Mouse (Mus musculus): ENCODE results near the gene Foxo4.
A peak's percentile ranks its signal among the peaks of the same experiment; 100 is the strongest.

Gene Foxo4

GRCm38 (mm10) chrX:101273875-101274738 lies 19.8 kb downstream of the Foxo4 start, which contains the start of gene Med12:
TSS of gene Med12 (plus strand) at chrX:101274030.
- DNase-seq (ENCODE audit: low read depth, low spot score): peak; percentile 94
- Histone ChIP-seq H3K36me3 (ENCODE audit: control insufficient read depth, insufficient read depth, low read length, poor library complexity, severe bottlenecking) (0 out of 2 replicates have a peak, but pooled peaks cover 4% of the 10 kb centered on the region), H3K27me3 (ENCODE audit: control insufficient read depth, insufficient read depth, low read length, poor library complexity, severe bottlenecking) (no peaks in the 10 kb centered on the region)

- H3K27me3 ChIP-seq (ENCODE audit: control insufficient read depth, insufficient read depth, low read length, poor library complexity, severe bottlenecking): no peaks in the 10 kb centered on the region
- DNase-seq (ENCODE audit: low read depth, low spot score): no peak
These were observed 28.5 kb downstream of the Foxo4 start for GRCm38 (mm10) chrX:101282813-101283212.

DNA sequence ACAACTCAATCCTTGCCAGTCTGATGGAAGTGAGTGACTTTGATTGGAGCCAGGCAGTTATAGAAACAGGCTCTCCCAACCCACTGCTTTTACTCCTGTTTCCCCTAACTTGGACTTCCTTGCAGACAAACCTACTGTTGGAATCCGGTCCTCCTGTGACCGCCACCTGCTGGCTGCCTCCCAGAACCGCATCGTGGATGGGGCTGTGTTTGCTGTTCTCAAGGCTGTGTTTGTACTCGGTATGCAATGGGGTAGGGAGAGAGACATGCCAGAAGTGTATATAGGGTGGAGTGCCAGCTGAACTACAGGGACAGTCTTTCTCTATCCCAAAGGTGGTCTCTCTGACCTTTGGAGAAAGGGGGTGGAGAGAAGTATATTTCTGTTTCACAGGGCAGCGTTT lies 31.2 kb downstream of the Foxo4 start:
- peak; percentile 73 for DNase-seq (ENCODE audit: low read depth, low spot score)
- Histone ChIP-seq H3K36me3 (ENCODE audit: control insufficient read depth, insufficient read depth, low read length, poor library complexity, severe bottlenecking) (peaks cover 15% of the 10 kb centered on the region), H3K27me3 (ENCODE audit: control insufficient read depth, insufficient read depth, low read length, poor library complexity, severe bottlenecking) (no peaks in the 10 kb centered on the region)

More at GRCm38 (mm10) chrX:101282813-101283212, 28.5 kb downstream of the Foxo4 start:
- peaks cover 15% of the 10 kb centered on the region for H3K36me3 ChIP-seq (ENCODE audit: control insufficient read depth, insufficient read depth, low read length, poor library complexity, severe bottlenecking)

- no peak for DNase-seq (ENCODE audit: low read depth, low spot score)
- Histone ChIP-seq H3K36me3 (ENCODE audit: control insufficient read depth, insufficient read depth, low read length, poor library complexity, severe bottlenecking) (peaks cover 17% of the 10 kb centered on the region), H3K27me3 (ENCODE audit: control insufficient read depth, insufficient read depth, low read length, poor library complexity, severe bottlenecking) (no peaks in the 10 kb centered on the region)
These were observed 31.8 kb downstream of the Foxo4 start for GRCm38 (mm10) chrX:101285953-101286670.

DNA sequence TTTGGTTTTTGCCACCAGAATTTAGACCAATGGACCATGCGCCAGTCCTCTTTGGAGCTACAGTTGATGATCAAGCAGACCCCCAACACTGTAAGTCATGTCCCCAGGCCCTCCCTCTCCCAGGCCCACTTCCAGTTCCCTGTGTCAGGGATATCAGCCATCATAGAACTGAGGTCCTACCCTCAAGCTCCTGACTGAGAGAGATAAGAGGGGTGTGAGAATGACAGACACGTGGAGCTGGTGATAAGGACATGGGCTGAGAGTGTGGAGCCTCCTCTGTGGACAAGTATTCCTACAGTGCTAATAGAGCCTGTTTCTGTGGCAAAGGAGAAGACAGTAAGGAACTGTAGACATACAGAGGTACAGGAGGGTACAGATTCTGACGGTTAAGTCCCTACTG lies 33.2 kb downstream of the Foxo4 start:
- Histone ChIP-seq H3K36me3 (ENCODE audit: control insufficient read depth, insufficient read depth, low read length, poor library complexity, severe bottlenecking) (peaks cover 17% of the 10 kb centered on the region), H3K27me3 (ENCODE audit: control insufficient read depth, insufficient read depth, low read length, poor library complexity, severe bottlenecking) (no peaks in the 10 kb centered on the region)
- DNase-seq (ENCODE audit: low read depth, low spot score): no peak

DNA sequence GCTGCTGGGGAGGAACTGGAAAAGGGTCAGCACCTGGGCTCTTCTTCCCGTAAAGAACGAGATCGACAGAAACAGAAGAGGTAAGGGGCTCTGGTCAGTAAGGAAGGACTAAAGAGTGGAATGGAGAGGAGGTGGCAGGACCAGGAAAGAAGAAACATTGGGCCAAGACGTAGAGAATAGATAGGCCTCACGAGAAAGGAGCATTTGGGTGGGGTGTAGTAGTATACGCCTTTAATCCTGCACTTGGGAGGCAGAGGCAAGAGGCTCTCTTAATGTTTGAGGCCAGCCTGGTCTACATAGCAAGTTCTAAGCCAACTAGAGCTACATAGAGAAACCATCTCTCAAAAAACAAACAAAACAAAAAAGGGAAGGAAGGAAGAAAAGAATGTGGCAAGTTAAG lies 34.1 kb downstream of the Foxo4 start:
- no peak for DNase-seq (ENCODE audit: low read depth, low spot score)
- Histone ChIP-seq H3K27me3 (ENCODE audit: control insufficient read depth, insufficient read depth, low read length, poor library complexity, severe bottlenecking) (no peaks in the 10 kb centered on the region), H3K36me3 (ENCODE audit: control insufficient read depth, insufficient read depth, low read length, poor library complexity, severe bottlenecking) (peaks cover 18% of the 10 kb centered on the region)

DNA sequence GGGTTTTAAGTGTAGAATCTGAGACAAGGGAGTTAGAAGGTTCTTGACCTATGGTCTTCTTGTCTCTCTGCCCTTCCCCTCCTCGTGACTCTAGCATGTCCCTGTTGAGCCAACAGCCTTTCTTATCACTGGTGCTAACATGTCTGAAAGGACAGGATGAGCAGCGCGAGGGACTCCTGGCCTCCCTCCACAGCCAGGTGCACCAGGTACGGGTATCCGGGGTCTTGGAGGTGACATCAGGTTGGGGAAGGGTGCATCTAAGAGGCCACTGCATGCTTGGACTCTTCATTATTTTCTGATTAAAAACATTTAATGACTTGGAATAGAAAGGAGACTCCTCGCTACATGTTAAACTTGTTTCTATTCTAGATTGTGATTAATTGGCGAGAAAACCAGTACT lies 34.7 kb downstream of the Foxo4 start:
- no peak for DNase-seq (ENCODE audit: low read depth, low spot score)
- Histone ChIP-seq H3K36me3 (ENCODE audit: control insufficient read depth, insufficient read depth, low read length, poor library complexity, severe bottlenecking) (peaks cover 20% of the 10 kb centered on the region), H3K27me3 (ENCODE audit: control insufficient read depth, insufficient read depth, low read length, poor library complexity, severe bottlenecking) (no peaks in the 10 kb centered on the region)

DNA sequence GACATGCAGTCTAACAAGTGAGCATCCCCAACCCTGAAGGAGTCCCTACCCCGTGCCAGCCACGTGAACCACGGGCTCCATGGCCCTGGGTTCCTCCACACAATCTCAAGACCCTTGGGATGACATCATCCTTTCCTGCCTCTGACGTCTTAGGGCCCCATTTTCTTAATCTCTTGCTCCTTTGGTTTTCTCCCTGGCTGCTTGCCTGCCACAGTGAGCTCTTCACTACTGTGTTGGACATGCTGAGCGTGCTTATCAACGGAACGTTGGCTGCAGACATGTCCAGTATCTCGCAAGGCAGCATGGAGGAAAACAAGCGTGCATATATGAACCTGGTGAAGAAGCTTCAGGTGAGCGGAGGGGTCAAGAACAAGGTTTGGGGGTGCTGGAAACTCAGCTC lies 35.8 kb downstream of the Foxo4 start:
- DNase-seq (ENCODE audit: low read depth, low spot score): no peak
- Histone ChIP-seq H3K36me3 (ENCODE audit: control insufficient read depth, insufficient read depth, low read length, poor library complexity, severe bottlenecking) (peaks cover 20% of the 10 kb centered on the region), H3K27me3 (ENCODE audit: control insufficient read depth, insufficient read depth, low read length, poor library complexity, severe bottlenecking) (no peaks in the 10 kb centered on the region)

- no peaks in the 10 kb centered on the region for H3K36me3 ChIP-seq (ENCODE audit: control insufficient read depth, insufficient read depth, low read length, poor library complexity, severe bottlenecking)
- no peak for DNase-seq (ENCODE audit: low read depth, low spot score)
- H3K27me3 ChIP-seq (ENCODE audit: control insufficient read depth, insufficient read depth, low read length, poor library complexity, severe bottlenecking): no peaks in the 10 kb centered on the region
These were observed 44.7 kb downstream of the Foxo4 start, which contains the start of gene Nlgn3 for GRCm38 (mm10) chrX:101299055-101299454. TSS of gene Nlgn3 (plus strand) at chrX:101299168.

- Histone ChIP-seq H3K36me3 (ENCODE audit: control insufficient read depth, insufficient read depth, low read length, poor library complexity, severe bottlenecking) (no peaks in the 10 kb centered on the region), H3K27me3 (ENCODE audit: control insufficient read depth, insufficient read depth, low read length, poor library complexity, severe bottlenecking) (no peaks in the 10 kb centered on the region)
- DNase-seq (ENCODE audit: low read depth, low spot score): no peak
These were observed 45.4 kb downstream of the Foxo4 start for GRCm38 (mm10) chrX:101299473-101300426.

- Histone ChIP-seq H3K36me3 (ENCODE audit: control insufficient read depth, insufficient read depth, low read length, poor library complexity, severe bottlenecking) (no peaks in the 10 kb centered on the region), H3K27me3 (ENCODE audit: control insufficient read depth, insufficient read depth, low read length, poor library complexity, severe bottlenecking) (no peaks in the 10 kb centered on the region)
- DNase-seq (ENCODE audit: low read depth, low spot score): no peak
These were observed 46.2 kb downstream of the Foxo4 start for GRCm38 (mm10) chrX:101300427-101301030.

DNA sequence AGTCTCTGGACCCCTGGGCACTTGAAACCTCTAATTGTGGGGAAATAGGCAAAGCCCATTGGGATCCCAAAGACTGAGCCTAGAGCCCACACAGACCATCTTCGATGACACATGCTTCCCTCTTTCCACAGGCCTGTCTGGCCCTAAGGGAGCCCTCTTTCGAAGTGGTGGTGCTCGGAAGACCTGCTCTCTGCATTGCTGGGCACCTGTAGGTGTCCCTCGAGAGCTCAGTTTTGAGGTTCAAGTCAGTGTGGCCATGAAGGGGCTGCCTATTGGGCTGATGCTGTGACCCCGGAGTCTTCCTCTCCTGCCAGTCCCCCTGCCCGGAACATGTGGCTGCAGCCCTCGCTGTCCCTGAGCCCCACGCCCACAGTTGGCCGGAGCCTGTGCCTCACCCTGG lies 47.3 kb downstream of the Foxo4 start:
- no peaks in the 10 kb centered on the region for H3K36me3 ChIP-seq (ENCODE audit: control insufficient read depth, insufficient read depth, low read length, poor library complexity, severe bottlenecking)
- H3K27me3 ChIP-seq (ENCODE audit: control insufficient read depth, insufficient read depth, low read length, poor library complexity, severe bottlenecking): no peaks in the 10 kb centered on the region
- no peak for DNase-seq (ENCODE audit: low read depth, low spot score)

DNA sequence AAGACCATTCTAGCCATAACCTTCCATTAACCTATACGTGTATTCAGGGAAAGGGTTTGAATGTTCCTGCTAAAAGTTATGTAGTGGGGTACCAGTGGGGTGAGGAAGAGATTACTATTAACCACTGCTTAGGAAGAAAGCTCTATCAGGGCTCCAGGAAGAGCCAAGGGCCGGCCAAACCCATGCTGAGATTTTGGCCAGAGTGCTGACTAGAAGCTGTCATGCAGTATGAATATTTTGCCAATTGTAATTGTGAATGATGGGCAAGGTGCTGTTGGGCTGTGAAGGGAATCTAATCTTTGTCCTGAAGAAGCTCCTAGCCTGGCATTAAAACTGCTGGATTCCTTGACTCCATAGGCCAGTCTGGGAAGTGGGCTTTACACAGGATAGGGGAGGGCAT lies 50.3 kb downstream of the Foxo4 start:
- no peak for DNase-seq (ENCODE audit: low read depth, low spot score)
- H3K27me3 ChIP-seq (ENCODE audit: control insufficient read depth, insufficient read depth, low read length, poor library complexity, severe bottlenecking): no peaks in the 10 kb centered on the region

GRCm38 (mm10) chrX:101309299-101309698 lies 55.0 kb downstream of the Foxo4 start:
- H3K27me3 ChIP-seq (ENCODE audit: control insufficient read depth, insufficient read depth, low read length, poor library complexity, severe bottlenecking): no peaks in the 10 kb centered on the region
- no peaks in the 10 kb centered on the region for H3K36me3 ChIP-seq (ENCODE audit: control insufficient read depth, insufficient read depth, low read length, poor library complexity, severe bottlenecking)
- DNase-seq (ENCODE audit: low read depth, low spot score): no peak

More for the DNA sequence above, 50.3 kb downstream of the Foxo4 start:
- H3K36me3 ChIP-seq (ENCODE audit: control insufficient read depth, insufficient read depth, low read length, poor library complexity, severe bottlenecking): no peaks in the 10 kb centered on the region
